Mouse (Mus musculus): Measurements from ENCODE around the gene Lysmd1.

Lysmd1 gene

DNA sequence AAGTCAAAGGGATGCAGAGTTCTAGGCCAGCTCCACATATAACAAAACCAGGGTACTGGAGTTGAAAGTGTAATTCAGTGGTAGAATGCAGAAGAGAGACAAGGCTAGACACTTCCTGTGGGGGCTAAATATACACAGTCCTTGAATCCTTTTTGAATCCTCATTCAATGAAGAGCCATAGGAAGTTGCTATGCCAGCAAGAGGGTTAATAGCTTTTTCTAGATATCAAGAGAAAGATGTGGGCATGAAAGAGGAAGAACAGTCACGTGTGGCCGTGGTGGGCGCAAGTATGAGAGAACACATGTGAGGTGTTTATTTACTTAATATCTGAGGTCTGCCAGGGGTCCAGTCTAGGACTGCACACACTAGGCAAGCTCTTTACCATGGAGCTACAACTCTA lies 2.4 kb downstream of the Lysmd1 start:
- no peak for DNase-seq (ENCODE audit: low spot score in 2 of 2)

DNA sequence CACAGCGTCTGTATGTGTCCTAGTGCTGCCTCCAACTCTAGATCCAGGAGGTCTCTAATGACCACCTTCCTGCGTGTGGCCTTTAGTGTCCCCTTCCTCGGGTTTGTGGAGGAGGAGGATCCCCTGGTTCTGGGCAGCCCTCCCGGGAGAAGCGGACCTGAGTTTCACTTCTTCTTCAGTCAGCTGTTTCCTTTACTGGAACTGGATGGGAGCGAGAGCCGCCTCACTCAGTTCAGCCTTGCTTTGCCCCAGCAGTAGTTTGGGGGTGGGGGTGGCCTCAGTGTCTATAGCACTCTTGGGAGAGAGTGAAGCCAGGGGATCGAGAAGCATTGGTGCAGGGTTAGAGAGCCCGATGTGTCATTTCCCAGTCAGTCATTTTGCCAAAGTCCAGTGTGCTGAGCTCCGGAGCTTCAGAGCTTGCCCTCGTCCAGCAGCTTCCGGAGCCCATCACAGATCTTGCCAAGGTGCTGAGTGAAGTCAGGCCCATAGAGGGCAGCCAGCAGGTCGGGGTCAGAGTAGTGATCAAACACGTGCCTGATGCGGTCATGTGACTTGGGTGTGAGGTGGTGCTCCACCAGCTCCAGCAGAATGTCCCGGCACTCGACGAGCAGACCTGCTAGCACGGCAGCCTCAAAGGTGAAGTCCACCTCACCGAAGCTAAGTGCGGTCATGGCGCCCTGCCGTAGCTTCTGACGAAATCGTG lies 5.8 kb downstream of the Lysmd1 start:
- DNase-seq (ENCODE audit: low spot score in 2 of 2): no peak

DNA sequence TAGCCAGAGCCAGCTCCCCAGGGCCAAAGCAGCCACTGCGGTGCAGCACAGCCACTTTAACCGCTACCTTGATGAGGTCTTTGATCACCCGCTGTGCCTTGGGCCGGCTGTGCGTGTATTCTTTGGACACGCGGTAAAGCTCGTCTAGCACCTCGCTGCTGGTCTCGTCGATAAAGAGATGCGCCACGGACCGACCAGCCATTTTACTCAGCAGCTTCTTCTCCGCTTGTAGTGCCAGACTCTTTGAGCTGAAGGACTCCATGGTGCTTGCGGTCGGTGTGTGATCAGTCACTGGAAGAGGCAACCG lies 6.4 kb downstream of the Lysmd1 start:
- DNase-seq (ENCODE audit: low spot score in 2 of 2): no peak

DNA sequence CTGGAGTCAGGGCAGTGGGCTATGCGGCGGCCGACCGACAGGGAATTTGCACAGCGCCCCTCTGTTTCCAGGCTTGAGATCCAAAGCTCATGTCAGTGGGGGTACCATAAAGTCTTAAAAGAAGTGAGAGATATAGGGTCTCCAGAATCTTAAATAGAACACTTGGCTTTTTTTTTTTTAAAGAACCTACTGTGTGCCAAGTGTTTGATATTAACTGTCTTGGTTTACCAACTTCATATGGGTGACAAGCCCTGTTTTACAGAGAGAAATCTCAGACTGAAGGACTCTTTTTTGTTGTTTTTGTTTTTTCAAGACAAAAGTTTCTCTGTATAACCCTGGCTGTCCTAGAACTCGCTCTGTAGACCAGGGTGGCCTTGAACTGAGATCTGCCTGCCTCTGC lies 6.9 kb downstream of the Lysmd1 start:
- DNase-seq (ENCODE audit: low spot score in 2 of 2): no peak

DNA sequence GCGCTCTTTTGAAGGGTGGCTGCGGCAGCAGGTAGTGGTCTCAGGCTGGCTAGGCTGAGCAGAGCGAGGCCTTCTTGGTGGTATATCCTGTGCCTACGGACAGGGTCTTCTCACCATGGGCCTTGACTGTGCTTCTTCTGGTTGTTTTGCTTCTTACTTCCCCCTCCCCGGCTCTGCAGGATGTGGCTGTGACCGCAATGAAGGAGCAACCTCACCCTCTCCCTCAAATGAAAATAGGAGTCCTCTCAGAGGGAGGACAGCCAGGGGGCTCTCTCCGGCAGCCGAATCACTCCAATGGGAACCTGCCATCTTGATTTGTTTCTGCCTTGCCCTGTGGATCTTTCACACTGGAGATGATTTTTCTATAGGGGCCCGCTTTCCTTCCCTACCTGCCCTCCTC lies 7.6 kb downstream of the Lysmd1 start:
- no peak for DNase-seq (ENCODE audit: low spot score in 2 of 2)

DNA sequence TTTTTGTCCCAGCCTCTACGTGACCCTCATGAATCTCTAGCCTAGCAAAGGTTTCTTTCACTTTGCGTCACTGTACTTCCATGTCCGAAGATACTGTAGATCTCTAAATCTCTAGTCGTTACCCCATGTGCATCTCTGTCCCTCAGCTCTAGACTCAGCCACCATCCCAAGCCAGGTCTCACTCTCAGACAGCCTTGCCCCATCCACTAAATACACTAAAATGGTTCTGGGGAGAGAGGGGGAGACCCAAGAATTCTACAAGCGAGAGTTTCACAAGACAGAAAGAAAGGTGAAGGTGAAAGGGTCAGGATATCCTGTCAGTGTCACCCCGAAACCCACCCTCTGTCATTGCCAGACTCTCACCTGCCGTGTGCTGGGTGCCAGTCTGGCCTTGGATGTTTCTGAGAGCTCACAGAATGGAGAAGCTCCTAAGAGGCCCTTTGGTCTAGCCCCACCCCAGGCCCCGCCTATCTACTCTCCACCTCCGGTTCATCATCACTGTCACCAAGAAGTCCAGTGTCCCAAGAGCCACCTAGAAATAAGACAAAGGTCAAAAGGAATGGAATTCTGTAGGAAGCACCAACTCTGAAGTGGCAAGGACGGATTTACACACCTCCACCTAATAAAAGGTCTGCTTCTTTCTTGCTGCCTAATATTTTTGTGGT lies 8.2 kb downstream of the Lysmd1 start, which contains the start of gene Tnfaip8l2:
TSS of gene Tnfaip8l2 (minus strand) at position 409 of the 665 bp plus-strand sequence.
- no peak for DNase-seq (ENCODE audit: low spot score in 2 of 2)

DNA sequence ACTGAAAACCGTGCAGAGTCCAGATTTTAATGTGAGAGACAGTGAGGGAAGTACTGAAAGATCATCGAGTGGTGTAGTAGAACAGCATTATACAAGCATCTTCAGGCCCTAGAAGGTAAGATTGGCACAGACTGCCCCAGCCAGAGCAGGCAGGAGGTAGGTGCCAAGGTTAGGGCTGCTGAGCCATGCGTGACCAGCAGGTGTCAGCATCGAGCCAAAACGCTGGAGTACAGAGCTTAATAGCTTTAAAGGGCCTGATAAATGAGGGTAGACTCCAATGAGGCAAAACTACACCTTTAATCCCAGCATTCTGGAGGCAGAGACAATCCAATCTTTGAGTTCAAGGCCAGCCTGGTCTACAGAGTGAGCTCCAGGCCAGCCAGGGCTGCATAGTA lies 8.7 kb downstream of the Lysmd1 start:
- peak; percentile 70 to 89 for DNase-seq (ENCODE audit: low spot score in 2 of 2)

DNA sequence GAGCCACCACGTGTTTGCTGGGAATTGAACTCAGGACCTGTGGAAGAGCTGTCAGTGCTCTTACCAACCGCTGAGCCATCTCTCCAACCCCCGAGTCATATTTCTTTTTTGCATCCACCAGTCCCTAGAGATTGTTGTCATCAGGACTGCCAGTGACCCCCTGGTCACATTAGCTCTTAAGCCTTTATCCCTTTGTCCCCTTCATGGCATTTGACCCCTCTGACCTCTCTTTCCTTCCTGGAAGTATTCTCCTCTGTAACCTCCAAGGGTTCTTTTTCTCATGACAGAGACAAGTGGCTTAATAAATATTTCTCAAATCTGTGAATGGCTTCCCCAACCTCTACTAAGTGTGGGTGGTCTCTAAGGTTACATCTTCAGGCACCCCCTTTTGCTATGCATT lies 14.0 kb downstream of the Lysmd1 start:
- DNase-seq (ENCODE audit: low spot score in 2 of 2): no peak

DNA sequence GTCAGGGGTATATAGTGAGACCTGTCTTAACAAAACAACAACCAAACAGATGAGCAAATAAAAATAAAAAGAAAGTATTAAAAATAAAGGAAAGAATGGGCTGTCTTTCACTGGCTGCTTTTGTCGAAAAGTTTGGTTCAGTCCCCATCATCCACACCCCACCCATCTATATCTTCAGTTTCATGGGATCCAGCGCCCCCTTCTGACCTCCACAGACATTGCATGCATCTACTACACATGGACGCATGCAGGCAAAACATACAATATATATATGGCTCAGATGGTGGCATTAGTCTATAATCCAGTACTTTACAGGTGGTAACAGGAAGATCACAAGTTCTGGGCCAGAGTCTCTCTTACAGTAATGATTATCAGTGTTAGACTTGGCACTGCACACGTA lies 20.0 kb downstream of the Lysmd1 start:
- DNase-seq (ENCODE audit: low spot score in 2 of 2): no peak

DNA sequence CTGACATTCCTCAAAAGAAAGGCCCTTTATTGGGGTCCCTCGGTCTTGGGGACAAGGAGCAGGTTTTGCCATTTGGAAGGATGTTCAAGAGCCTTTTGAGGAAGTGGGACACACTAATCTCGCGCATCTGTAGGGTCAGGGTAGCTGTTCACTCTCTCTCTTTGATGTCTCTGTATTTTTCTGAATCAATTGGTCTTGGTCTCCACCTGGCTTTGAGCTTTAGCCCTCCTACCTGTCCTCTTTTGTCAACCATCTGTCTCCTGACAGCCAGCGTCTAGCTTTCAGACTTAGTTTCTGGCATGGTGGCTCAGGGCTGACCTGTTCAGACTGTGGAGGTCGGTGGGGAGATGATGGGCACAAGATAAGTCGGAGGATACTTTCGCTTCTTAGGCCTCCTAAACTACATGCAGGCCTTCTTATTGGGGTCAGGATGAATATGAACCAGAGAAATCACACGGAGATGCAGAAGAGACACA lies 25.7 kb downstream of the Lysmd1 start:
- no peak for DNase-seq (ENCODE audit: low spot score in 2 of 2)

DNA sequence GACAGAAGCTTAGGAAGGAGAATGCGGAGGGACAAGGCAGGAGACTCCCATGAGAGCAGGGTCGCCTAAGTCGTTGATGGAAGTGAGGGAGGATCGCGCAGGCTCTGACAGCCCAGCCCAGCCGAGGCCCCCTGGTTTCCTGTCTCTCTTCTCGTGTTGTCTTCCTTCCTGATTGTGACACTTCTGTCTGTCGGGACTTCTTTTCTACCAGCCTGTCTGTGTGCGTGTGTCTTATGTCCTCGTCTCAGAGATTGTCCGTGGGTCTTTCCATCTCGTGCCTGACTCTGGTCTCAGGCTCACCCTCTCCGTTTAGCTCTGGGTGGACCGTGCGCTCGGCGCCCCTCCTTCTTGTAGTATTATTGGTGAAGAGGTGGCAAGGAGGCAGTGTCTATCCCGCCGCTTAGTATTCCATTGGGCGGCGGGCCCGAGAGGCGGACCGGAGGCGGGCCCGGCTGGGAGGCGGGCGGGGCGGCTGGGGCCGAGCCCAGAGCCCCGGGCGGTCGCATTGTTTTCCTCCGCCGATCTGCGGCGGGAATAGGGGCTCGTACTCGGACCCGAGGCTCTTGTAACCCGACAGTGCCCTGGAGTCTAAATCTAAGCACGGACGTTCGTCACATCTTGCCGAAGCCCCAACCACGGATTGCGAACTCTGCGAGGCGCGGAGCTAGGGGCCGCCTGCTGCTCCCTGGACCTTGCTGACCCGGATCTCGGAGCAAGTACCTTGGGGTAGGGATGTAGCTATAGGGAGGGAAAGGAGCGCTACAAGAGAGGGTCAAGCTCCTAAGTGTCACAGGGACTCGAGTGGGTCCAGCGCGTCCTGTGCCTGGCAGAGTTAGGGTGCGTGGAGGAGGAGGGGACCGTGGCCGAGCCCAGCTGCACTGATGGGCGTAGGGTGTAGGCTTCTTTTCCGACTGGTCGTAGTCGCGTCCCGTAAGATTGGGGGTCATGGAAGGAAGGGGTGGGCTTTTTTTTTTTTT lies 26.4 kb downstream of the Lysmd1 start, which contains the start of gene Sema6c:
TSS of gene Sema6c (plus strand) at position 471 of the 977 bp plus-strand sequence.
- peak; percentile 62 to 88 for DNase-seq (ENCODE audit: low spot score in 2 of 2)

DNA sequence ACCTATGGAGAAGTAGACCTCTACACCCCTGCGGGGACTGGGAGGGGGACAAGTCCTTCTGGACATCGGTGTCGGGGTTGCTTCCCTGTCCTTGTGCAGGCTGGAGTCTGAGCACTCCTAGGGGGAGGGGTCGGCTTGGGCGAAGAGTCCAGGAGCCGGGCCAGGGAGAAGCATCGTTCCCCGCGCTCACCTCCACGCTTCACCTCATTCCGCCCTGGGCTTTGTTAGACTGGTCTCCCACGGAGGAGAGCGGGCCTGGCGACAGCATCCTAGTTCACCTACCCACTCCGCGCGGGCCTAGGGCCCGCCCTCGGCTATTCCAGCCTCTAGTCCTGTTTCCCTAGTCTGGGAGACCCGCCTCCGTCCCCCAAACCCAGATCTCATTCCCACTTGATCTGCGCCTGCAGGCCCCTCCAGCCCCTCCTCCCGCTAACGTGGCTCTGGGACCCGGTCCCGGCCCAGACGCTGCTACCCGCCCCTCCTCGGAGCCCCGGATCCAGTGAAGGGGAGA lies 27.2 kb downstream of the Lysmd1 start:
- peak in 1 of 2 experiments; percentile 46 for DNase-seq (ENCODE audit: low spot score in 2 of 2)

DNA sequence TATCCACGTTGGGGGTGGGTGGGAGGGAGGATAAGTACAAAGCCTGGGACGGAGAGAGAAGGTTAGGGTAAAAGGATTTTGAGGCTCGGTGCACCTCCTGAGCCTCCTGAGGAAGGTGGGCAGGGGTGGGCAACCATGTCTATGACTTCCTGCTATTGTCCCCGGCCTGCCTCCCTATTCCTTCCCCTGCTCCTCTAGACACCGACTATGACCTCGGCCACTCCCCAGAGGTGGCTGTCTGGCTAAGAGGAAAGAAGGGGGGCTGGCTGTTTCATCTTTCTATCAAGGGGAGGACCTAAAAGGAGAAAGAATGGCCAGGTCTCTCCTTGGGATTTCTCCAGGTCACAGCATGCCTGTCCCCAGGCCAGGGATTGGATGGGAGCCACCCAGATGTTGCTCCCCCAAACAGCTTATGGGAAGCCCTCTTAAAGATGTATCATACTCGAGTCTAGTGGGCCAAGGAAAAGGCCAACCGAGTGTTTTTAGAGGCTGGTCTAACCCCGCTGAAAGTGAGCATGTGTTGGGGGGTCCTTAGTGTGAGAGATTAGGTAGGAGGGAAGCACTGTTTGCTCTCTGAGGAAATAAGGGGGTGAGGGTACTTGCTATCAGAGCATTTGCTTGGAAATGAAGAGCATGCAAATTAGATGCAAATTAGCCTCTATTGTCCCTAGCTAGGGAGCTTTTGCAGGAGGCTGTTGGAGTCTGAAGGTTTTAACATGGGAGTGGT lies 27.9 kb downstream of the Lysmd1 start:
- peak in 1 of 2 experiments; percentile 26 for DNase-seq (ENCODE audit: low spot score in 2 of 2)

DNA sequence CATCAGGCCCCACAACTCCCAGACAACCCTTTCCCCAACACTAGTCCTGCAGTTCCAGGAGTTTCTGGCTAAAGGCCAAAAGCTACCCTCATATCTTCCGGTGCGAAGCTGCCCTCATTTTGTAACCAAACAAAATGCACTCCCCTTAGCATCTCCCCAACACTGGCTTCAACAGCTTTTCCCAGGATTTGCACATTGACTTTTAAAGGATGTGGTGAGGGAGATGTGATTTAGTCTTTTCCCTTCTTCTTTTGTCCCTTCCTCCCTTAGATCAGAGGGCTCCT lies 28.4 kb downstream of the Lysmd1 start:
- no peak for DNase-seq (ENCODE audit: low spot score in 2 of 2)

DNA sequence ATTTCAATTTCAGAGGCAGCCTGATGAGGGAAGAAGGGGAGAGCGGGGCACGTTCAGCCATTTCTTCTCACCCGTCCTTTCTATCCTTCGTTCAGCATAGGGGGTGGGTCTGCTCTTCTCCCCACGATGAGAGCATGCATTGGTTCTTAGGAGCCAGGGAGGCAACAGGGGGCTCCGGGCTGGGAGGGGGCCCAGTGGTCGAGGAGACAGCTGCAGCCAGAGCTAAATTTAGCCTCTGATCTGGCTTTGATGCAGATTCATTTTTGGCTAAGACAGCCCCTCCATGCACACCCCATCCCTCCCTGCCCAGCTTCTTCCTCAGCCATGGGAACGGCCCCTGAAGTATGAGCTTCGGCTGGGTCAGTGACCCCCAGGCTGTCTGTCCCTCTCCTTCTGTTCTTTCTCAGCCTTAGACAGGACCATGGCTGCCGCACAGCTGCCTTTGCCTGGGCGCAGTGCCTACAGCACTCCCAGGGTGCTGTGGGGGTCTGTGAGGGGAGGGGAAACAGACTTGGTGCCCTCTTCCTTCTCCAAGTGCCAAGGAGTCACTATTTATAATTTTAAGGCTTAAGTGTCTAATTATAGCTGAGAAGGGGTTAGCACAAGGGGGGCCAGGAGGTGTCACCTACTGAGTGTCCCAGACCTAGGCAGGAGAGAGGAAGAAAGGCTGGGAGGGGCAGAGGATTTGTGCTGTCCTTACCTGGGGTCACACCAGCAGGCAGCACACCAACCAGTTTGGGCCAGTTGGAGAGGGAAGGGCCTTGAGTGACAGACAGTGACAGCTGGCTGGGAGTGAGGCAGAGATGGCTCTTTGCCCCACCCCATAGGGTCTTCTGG lies 29.7 kb downstream of the Lysmd1 start:
- peak in 1 of 2 experiments; percentile 31 for DNase-seq (ENCODE audit: low spot score in 2 of 2)

DNA sequence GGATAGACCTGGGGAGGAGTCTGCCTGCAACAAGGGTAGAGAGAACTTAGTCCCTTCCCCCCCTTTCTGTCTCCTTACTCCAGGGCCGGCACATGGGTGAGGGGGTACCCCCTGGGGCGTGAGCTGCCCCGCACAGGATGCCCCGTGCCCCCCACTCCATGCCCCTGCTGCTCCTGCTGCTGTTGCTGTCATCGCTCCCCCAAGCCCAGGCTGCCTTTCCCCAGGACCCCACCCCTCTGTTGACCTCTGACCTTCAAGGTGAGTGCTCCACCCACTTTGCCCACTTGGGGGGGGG lies 30.3 kb downstream of the Lysmd1 start:
- no peak for DNase-seq (ENCODE audit: low spot score in 2 of 2)

DNA sequence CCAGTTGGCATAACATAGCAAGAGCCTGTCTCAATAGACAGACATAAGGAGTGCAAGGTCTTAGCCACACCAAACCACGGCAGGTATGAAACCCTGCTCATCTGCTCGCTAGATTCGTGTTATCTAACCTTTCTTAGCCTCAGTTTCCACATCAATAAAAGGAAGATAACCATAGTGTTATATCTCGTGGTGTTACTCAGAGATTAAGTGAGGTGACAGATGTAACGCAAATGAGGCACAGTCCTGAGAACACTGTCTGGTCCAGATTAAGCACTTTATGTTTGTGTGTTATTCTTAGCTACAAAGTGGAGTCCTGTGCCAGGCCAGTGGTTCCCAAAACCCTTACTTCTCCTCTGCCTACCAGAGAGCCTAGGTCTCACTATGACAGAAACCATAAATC lies 31.0 kb downstream of the Lysmd1 start:
- DNase-seq (ENCODE audit: low spot score in 2 of 2): no peak

DNA sequence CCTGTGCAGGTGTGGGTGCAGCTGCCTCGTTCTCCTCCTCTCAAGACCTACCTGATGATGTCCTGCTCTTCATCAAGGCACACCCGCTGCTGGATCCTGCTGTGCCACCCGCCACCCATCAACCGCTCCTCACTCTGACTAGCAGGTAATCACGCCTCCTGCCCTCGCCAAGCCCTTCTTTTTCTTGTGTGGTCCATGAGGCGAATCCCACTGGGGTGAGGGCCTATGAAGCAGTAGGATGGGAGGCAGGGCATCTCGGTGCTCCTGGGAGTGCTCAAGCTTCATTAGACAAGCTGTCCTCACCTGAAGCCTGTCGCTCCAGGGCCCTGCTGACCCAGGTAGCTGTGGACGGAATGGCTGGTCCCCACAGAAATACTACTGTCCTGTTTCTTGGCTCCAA lies 36.1 kb downstream of the Lysmd1 start:
- no peak for DNase-seq (ENCODE audit: low spot score in 2 of 2)

DNA sequence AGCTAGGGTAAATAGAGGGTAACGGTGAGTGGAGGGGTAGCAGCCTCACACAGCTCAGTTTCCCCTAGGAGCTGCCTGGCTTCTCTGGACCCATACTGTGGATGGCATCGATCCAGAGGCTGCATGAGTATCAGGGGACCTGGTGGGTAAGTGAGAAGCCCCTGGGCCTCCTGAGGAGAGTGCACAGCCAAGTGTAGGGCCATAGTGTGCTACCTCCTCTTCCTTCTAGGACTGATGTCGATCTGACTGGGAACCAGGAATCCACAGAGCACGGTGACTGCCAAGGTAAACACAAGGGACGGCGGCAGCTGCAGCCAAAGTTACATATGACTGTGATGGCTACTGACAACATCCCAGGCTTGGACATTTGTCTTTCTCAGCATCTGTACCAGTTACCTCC lies 37.2 kb downstream of the Lysmd1 start:
- no peak for DNase-seq (ENCODE audit: low spot score in 2 of 2)

DNA sequence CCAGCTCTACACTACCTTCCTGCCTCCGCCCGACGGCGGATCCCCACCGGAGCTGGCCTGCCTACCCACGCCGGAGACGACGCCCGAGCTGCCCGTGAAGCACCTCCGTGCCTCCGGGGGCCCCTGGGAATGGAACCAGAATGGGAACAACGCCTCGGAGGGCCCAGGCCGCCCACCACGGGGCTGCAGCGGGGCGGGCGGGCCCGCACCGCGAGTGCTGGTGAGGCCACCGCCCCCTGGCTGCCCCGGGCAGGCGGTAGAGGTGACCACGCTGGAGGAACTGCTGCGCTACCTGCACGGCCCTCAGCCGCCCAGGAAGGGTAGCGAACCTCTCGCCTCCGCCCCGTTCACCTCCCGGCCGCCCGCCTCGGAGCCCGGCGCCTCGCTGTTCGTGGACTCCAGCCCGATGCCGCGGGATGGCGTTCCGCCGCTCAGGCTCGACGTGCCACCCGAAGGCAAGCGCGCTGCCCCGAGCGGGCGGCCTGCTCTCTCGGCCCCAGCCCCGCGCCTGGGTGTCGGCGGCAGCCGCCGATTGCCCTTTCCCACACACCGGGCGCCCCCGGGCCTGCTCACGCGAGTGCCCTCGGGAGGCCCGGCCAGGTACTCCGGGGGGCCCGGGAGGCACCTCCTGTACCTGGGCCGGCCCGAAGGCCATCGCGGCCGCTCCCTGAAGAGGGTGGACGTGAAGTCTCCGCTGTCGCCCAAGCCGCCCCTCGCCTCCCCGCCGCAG lies 38.8 kb downstream of the Lysmd1 start:
- DNase-seq (ENCODE audit: low spot score in 2 of 2): peak in 1 of 2 experiments; percentile 19
